Mouse (Mus musculus) gastrocnemius, postnatal 36 days (tissue): ENCODE measurements around the gene Kcnk3. TPM values are rescaled to one million over a fixed set of nuclear protein-coding genes. Genes with fewer than 3 reads are reported as not detected.

Experiments
- DNase-seq, 2 experiments: peaks; one replicate each; pipeline ENCODE4 v3.0.0; 2022
- intact Hi-C: fragments of 180-260 bp; cut with DNase I; formaldehyde crosslinking; loops from one replicate; pipeline ENCODE4 v1.15.1; 2025
- total RNA-seq, 2 experiments: library from RNA; stranded (reverse); gene quantifications; 2 replicates each; pipeline ENCODE4 v1.2.3; 2021

The Kcnk3 gene
- total RNA-seq, 2 experiments from 2014 or later = 0.44 to 0.46 TPM

DNA sequence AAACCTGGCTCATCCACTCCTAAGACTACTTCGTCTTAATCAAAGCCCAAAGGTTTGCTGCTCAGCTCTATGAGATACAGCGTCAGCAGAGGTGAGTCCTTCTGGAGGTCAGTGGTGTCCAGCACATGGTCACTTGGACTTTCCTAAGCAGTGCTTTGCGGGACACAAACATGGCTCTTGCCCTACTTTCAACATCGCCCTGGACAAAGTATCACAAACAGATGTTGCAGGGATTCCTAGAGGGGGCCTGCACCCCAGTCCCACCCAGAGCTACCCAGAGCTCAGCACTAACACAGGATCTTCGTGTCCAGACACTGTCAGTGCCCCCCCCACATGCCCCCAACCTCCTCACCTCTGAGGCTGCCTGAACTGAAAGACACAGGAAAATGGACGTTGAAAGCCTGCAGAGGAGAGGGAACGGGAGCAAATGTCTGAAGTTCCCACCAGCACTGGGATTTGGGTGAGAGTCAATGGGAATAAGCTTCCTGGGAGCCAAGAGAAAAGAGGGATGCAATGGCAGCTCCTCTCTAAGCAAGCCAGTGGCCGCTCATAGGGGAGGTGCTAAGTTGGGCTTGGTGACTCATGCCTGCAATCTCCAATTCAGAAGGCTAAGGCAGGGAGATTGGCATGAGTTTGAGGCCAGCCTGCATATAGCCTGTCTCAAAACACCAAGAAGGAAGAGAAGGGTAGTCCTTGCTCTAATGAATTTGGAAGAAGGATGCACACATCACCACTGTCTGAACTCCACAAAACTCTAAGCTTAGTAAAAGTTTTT is 38.5 kb downstream of the Kcnk3 start:
- intact Hi-C loops = no loop called here
- no peak for DNase-seq

DNA sequence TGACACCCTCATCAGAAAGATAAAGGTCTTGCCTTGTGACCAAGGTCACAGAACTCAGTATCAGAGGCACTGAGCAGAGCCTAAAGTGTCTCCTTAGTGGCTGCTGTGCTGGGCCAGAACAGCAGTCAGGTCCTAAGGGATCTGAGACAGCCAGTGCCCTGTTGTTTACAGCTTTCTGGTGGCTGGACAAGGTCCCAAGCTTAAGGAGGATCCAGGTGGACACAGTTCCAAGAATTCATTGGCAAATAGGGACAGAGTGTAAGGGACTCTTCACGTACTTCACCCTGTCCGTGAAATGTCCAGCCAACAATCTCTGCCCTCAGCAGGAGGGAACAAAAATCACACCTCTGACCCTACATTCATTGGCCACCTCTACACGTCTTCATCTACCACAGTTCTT is 40.5 kb downstream of the Kcnk3 start:
- DNase-seq = no peak
- intact Hi-C loops = no loop called here

DNA sequence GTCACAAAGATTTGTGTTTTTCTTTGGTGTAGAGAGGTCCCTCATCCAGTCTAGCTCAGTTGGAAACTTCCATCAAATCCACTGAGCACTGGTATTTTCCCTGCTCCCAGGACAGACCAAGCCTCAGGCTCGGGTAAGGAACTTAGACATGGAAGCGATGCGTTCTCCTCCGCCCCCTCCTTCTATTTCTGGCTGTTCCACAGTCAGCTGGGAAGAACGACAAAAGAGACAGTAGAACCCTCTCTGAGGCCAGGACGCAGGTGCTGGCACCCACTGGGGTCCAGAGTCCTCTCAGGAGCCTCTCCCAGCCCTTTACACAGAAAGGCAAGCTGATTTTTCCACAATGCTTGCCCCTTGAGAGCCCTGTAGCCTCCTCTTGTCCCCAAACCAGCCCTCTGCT is 42.4 kb downstream of the Kcnk3 start:
- DNase-seq = no peak
- intact Hi-C loops = no loop called here

DNA sequence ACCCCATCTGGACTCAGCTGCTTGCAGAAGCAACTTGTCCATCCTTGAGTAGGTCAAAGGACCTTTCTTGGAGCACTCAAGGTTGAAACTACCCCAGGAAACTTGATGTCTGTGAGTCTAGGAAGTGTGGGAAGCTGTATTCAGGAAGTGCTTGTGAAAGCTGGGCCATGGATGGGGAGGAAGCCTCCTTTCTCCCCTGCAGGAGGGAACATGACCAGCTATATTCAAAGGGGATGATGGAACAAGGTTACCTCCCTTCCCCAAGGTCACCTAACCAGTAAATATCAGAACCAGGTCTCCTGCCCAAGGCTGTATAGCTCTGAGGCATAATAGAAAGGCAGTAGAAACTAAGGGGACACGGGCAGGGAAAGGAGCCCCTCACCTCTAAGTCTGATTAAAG is 44.2 kb downstream of the Kcnk3 start:
- DNase-seq = no peak
- intact Hi-C loops = no loop called here

DNA sequence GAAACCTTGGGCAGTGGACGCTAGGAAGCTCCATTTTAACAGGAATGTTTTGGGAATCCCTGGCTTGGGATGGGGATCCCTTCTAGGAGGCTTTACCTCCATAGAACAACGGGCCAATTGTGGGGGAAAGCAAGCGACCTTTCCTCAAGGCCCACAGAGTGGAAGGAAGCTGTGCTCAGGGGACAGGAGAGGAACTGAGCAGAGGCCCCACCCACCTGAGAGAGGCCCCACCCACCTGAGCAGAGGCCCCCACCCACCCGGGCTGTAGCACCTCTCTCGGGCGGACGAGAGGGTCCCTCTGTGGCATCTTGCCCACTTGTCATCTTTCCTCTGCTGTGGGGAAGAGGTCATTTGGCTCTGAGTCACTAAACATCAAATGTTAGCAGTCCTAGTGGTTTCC is 49.0 kb downstream of the Kcnk3 start:
- no peak for DNase-seq
- intact Hi-C loops = loop anchor here (5.0 kb wide), 1 partner anchor 215 kb away; no protein-coding TSS in a partner anchor

DNA sequence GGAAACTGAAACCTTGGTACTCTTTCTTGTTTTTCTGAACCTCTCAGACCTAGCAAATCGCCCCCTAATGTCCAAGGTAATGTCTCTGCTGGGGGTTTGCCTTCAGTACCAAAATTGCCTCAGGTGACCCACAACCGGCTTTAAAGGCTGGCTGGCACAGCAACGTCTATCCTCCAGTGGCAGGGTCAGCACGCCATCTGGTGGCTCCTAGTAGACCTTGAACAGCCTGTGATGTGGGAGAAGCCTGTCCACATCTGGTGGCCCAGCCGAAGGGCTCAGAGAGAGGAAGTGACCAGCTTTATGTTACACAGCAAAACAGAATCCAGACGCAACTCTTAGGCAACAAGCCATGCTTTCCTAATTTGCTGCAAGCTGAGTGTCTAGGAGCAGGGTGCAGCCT is 50.1 kb downstream of the Kcnk3 start:
- intact Hi-C loops = loop anchor here (1.0 to 5.0 kb wide), 2 partner anchors 120 to 216 kb away; no protein-coding TSS in a partner anchor
- peak; percentile 56 to 65 for DNase-seq

DNA sequence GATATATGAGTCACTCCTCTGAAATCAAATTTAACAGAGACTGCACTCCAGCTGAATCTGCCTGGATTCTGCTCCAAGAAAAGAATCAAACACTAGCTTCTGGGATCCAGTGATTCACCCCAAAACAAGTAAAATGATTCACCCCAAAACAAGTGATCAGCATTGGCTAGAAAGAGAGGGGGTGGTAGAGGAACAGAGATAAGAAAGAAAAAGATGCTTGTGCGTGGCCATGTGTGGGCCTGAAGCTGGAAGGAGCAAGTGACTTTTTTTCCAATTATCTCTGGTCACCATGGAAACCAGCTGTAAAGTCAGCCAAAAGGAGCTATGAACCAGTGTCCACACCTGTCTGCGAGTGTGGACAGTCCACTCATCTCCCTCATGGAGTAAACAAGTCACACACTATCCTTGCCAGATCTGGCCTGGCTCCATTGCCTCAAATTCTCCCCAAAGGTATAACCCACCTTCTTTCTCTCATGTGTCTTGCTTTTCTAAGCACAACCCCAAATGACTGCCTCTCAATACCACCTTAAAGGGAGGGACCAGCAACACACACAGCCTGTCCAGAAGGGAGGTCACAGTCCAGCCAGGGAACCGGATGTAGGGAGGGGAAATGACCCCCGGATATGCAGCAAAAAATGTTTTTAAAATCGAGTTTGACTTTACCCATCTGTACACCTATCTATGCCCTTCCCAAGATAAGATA is 55.7 kb downstream of the Kcnk3 start:
- DNase-seq = no peak
- intact Hi-C loops = no loop called here

DNA sequence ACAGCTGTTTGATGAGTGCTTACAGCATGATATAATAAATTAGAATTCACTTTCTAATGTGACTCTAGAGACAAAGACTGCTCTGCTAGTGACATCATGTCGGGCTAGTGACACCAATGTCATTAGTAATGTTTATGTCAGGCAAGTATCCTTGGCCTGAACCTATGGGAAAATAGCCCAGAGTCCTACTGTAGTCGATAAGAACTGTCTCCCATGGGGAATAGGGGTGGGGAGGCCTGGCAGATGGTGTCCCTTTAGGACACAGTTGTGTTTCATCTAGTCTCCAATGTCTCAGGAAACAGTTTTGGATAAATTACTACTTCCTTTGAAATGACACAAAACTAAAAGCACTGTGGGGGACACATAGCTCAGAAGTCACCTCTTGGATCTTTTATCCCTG is 58.1 kb downstream of the Kcnk3 start:
- DNase-seq = no peak
- intact Hi-C loops = no loop called here

DNA sequence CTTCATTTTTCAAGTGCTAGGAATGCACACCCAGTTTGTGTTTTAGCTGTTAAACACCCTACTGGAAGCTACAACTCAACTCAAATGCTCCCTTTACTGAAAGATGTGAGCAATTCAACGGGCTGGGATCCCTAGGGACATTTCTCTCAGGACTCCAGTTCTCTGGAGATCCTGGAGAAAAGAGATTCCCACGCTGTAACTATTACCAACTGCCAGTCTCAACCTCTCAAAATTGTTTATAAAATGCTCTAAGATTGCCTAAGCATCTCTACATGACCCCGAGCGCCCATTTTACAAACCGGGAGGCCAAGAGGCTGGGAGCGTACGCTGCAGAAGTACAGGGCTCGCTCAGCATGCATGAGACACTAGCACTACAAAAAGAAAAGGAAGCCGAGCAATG is 59.4 kb downstream of the Kcnk3 start:
- DNase-seq = no peak
- intact Hi-C loops = no loop called here

DNA sequence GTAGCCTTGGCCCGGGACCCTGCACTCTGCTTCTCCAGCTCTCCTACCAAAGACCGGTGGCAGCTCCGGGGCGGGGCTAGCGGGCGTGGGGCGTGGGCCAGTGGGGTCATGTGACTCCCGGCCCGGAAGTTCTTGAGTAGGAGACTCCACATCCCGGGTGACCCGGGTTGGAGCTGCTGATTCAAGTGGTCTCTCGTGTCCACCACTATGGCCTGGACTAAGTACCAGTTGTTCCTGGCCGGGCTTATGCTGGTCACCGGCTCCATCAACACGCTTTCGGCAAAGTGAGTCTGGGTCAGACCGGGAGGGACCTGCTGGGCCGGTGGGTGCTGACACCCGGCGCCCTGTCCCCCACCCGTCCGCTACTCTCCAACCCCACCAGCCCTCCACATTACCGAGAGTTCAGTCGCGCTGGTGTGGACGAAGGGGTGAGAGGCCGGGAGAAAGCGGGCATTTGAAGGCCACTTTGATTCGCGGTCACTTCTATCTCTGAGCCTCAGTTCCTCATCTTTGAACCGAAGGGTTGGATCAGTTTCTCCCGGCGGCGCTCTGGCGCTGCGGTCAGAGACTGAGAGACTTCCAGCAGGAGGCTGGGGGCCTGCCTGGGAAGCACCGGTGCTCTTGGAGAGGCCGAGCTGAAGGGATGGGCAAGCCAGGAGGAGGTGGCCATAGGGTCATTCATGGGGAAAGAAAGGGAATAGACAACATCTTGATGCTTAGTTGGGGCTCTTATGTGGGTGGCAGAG is 60.0 kb downstream of the Kcnk3 start, which contains the start of gene Slc35f6:
Gene Slc35f6, plus strand, starts transcription at position 119 of the 746 bp plus-strand sequence.
- intact Hi-C loops = no loop called here
- peak; percentile 90 for DNase-seq

DNA sequence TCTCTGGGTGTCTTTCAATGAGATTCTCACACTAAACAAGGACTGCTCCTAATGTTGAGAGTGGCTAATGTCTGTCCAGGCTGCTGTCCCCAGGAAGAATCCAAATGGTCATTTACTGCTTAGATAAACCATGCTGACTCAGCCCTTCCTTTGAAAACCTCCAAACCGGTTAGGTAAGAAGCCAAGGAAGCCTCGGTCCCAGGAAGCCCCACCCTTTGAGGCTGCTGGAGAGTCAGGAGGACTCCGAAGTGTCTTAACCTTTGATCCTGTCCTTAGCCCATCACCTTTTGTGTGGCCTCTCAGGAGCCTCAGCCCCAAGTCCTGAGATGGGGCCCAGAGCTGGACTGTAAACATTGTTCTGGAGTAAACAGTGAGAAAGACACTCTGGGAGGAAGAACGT is 61.6 kb downstream of the Kcnk3 start:
- no peak for DNase-seq
- intact Hi-C loops = no loop called here

DNA sequence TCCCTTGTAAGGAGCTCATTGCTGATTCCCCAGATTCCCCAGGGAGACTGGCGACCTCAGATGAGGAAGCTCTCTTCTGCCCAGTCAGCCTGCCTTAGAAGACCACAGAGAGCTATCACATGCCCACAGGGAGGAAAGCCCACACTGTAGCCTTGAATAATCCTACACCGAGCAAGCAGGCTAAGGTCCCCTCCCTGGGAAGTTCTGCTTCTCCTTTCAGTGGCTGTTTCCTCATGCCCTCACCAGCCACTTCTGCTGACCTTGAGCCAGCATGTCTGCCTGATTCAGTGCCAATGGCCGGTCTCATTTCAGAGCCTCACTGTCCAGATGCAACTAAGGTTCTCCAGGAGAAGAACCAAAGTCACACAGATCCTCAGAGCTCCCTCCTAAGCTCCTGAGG is 62.8 kb downstream of the Kcnk3 start:
- intact Hi-C loops = no loop called here
- no peak for DNase-seq

DNA sequence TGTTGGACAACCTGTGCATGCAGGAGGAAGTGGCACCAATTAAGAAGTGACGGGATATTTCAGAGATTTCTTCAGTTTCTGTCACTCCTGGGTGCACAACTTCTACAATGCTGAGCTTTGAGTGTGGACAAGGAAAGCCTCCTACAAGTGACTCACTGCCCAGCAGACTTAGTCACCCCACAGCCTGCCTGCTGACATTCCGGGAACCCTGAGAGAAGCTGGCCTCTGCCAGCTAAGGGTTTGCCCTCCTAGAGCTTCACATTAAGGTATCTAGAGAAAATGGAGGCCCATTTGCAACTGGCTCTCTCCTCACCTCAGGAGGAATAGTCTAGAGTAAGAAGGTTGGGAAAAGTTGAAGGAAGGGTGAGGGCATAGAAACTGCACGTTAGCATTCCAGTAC is 63.6 kb downstream of the Kcnk3 start:
- intact Hi-C loops = no loop called here
- no peak for DNase-seq

DNA sequence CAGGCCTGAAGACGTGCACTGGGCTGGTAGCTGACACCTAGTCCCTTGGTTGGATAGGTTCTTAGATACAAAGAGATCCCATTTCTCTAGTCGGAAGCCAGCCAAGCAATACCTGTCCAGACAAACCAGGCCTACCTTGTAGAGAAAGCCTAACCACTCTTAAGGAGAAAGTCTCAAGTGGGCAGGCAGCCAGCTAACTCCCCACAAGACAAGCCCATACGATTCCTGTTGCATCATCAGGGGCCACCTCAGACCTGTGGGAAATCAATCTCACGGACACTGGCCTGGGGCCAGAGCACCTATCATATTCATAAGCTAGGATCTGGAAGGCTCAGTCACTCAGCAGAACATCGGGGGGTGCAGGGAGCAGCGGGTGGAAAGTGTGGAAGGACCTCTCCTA is 65.3 kb downstream of the Kcnk3 start:
- intact Hi-C loops = no loop called here
- no peak for DNase-seq

DNA sequence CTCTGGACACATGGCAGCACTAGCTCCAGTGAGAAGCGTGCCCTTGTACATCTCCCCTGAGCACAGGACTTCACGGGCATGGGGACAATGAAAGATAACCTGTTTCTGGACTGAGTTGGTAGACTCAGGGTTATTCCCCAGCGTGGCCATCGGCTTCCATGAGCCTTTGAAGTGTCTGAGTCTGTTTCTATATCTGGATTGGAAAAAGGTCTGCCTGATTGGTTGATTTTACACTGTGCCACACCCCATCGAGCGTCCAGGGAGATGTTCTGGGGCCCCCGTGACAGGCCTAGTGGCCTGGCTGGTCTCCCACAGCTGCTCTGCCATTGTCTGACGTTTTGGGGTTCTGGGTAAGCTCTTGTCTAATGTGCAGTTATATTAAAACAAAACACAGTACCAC is 67.1 kb downstream of the Kcnk3 start:
- intact Hi-C loops = no loop called here

DNA sequence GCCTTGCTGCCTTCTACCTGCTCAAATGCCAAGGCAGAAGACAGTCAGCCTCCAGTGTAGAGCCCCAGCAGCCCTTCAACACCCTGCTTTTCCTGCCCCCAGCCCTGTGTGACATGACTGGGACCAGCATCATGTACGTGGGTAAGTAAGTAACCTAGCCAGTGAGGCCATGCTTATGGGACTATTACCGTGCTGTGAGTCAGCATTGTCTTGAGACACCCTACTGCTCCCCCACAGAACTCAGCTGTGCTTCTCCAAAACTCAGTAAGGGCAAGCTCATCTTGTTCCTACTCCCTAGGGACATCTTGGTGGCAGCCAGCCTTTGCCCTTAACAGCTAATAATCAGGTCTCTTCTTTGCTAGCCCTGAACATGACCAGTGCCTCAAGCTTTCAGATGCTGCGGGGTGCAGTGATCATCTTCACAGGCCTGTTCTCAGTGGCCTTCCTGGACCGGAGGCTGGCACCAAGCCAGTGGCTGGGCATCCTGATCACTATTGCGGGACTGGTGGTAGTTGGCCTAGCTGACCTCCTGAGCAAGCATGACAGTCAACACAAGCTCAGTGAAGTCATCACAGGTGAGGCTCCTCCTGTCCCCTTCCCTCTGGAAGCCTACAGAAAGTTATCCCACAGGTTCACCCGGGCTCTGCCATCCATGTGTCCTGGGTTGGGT is 67.7 kb downstream of the Kcnk3 start:
- intact Hi-C loops = no loop called here
- no peak for DNase-seq

More for the DNA sequence above, 67.1 kb downstream of the Kcnk3 start:
- DNase-seq = no peak

DNA sequence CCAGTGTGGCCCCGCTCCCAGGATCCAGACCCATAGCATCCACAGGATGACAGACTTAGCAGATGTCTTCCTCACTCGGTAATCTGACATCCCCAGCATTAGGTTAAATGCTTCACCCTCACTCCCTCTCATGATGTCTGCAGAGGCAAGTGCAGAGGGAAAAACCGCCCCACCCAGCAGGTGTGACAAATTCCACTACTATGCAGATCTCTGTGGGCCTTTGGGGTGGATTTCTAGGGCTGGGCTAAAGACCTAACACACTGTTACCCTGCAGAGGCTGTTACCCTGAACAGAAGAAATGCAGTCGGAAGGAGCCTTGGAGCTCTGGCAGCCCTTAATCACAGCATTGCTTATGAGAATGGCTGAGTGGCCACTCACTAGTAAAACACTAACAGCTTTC is 71.1 kb downstream of the Kcnk3 start:
- no peak for DNase-seq
- intact Hi-C loops = no loop called here

DNA sequence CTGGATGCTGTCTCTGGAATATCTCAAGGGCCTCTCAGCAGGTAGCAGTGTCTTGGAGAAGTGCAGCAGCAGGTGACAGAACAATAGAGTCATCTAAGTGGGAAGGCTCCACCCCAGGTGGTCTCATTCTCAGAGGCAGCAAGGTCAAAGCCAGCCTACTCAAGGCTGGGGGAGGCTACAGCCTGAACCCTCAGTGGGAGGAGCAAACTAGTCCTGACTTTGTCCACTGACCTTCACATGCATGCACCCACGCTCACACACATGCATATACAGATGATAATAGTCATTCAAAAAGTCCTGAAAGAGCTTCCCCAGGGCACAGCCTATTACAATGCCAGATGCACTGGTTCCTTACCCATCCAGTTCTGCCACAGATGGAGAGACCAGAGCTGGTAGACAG is 72.3 kb downstream of the Kcnk3 start:
- intact Hi-C loops = no loop called here
- no peak for DNase-seq

DNA sequence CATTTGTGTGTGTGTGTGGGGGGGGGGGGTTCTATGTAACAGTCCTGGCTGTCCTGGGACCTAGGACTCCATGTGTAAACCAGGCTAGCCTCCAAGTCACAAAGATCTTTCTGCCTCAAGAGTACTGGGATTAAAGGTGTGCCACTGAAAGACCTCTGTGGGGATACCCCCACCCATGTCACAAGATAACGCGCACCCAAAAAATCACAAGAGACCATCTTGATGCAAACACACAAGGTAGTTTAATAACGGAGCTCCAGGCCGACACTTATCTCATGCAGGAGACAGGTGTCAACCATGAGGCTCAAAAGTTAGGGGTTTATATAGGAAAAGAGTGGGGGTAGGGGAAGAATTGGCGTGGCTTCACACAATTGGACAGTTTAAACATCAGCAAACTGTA is 72.8 kb downstream of the Kcnk3 start:
- intact Hi-C loops = no loop called here

DNA sequence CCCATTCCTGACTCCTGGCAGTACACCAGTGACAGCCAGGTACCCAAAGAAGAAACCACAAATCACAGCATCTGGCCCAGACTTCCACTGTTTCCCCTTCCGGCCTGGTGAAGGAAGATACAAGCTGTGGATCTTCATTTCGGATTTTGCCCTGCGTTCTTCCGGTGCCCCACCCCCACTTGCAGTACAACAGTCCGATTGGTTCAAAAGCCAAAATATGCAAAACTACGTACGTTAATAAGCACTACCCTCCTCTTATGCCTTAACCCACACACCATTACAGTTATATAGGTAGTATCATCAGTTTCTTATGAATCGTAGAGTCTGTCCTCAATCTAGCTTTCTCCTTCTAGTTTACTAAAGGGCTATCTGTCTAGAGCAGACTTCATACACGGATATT is 77.4 kb downstream of the Kcnk3 start:
- DNase-seq = no peak
- intact Hi-C loops = no loop called here

More for the DNA sequence above, 72.8 kb downstream of the Kcnk3 start:
- no peak for DNase-seq

DNA sequence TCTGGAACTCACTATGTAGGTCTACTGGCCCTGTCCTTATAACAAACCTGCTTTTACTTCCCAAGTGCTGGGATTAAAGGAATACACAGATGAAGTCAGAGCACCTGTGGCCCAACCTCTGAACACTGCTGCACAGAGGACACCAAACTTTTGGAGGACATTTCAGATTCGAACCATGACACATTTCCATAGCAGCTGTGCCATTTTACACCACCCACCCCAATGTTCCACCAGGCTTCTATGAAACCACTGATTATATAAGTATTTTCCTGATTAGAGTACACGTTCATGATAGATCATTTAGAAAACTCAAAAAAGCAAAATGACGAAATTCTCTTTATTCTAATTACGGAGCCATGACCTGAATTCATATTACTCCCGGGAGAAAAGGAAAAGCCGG is 78.0 kb downstream of the Kcnk3 start:
- DNase-seq = no peak
- intact Hi-C loops = no loop called here
